Mouse (Mus musculus): ENCODE measurements around the gene Dnal1. TPM values are rescaled to one million over a fixed set of nuclear protein-coding genes. Genes with fewer than 3 reads are reported as not detected.

Dnal1 gene
- total and polyA plus RNA-seq, 3 experiments = 1.3 to 1.7 TPM; not detected in 1

- Histone ChIP-seq H3K79me2 (ENCODE audit: control insufficient read depth, insufficient read depth, low read length, poor library complexity) (no peaks in the 10 kb centered on the region), H3K4me1 (ENCODE audit: control insufficient read depth in 1 of 2, insufficient read depth in 2 of 2, low read length in 2 of 2) (no peaks in the 10 kb centered on the region), H3K27me3 (ENCODE audit: control insufficient read depth in 1 of 2, insufficient read depth in 2 of 2, low read length in 2 of 2) (no peaks in the 10 kb centered on the region), H3K9ac (ENCODE audit: control insufficient read depth, low read depth, low read length, poor library complexity, severe bottlenecking) (no peak overlapping the region), H3K27ac (ENCODE audit: control insufficient read depth, low read depth, low read length) (no peak overlapping the region), H3K4me3 (ENCODE audit: control insufficient read depth in 1 of 2, insufficient read depth in 1 of 2, low read depth in 2 of 2, low read length in 2 of 2) (no peak overlapping the region), H3K36me3 (ENCODE audit: control insufficient read depth in 1 of 2, insufficient read depth in 2 of 2, low read length in 2 of 2) (no peaks in the 10 kb centered on the region), H3K9me3 (replicated peaks; ENCODE audit: insufficient read depth, low read length) (no peaks in the 10 kb centered on the region)
- no peak for DNase-seq (ENCODE audit: low read depth, low spot score)
- TF ChIP-seq SIN3A (IDR thresholded peaks at IDR 0.05; ENCODE audit: low read length) (no peak), ZKSCAN1 (IDR thresholded peaks at IDR 0.05; ENCODE audit: low read depth, low read length) (no peak), JUND (IDR thresholded peaks at IDR 0.05; ENCODE audit: low read depth, low read length) (no peak), NRF1 (IDR thresholded peaks at IDR 0.05; ENCODE audit: insufficient read depth, low read depth, low read length, poor library complexity, severe bottlenecking) (no peak), USF2 (IDR thresholded peaks at IDR 0.05; ENCODE audit: borderline replicate concordance in 1 of 2, insufficient read depth in 1 of 2, low read depth in 1 of 2, low read length in 2 of 2) (no peak), MXI1 (IDR thresholded peaks at IDR 0.05; ENCODE audit: low read depth, low read length) (no peak), ZMIZ1 (IDR thresholded peaks at IDR 0.05; ENCODE audit: low read depth, low read length) (no peak), CHD2 (IDR thresholded peaks at IDR 0.05; ENCODE audit: low read length) (no peak), TCF12 (IDR thresholded peaks at IDR 0.05; ENCODE audit: low read depth, low read length) (no peak), SMC3 (IDR thresholded peaks at IDR 0.05; ENCODE audit: low read depth, low read length) (no peak), MYC (IDR thresholded peaks at IDR 0.05; ENCODE audit: low read depth, low read length) (no peak), KAT2A (conservative IDR thresholded peaks at IDR 0.05; ENCODE audit: low read depth, low read length) (no peak), MAZ (IDR thresholded peaks at IDR 0.05; ENCODE audit: low read depth, low read length) (no peak), HCFC1 (IDR thresholded peaks at IDR 0.05; ENCODE audit: low read depth, low read length) (no peak), POLR2AphosphoS5 (IDR thresholded peaks at IDR 0.05; ENCODE audit: borderline replicate concordance, low read depth, low read length) (no peak), MEF2A (IDR thresholded peaks at IDR 0.05; ENCODE audit: extremely low read depth, insufficient replicate concordance, low read depth, low read length, poor library complexity, severe bottlenecking) (no peak), E2F4 (IDR thresholded peaks at IDR 0.05; ENCODE audit: borderline replicate concordance, low read depth, low read length) (no peak)
These were observed 27.1 kb downstream of the Dnal1 start for GRCm38 (mm10) chr12:84141271-84141670.

- no peak for DNase-seq (ENCODE audit: low read depth, low spot score)
- no peak overlapping the region for H3K27ac ChIP-seq (ENCODE audit: control insufficient read depth, low read depth, low read length)
- no peak for TF ChIP-seq USF2 (IDR thresholded peaks at IDR 0.05; ENCODE audit: borderline replicate concordance in 1 of 2, insufficient read depth in 1 of 2, low read depth in 1 of 2, low read length in 2 of 2)
- no peak for TF ChIP-seq RCOR1 (IDR thresholded peaks at IDR 0.05; ENCODE audit: low read depth, low read length)
- TF ChIP-seq RAD21 (IDR thresholded peaks at IDR 0.05; ENCODE audit: low read depth, low read length) = no peak
- no peak for TF ChIP-seq ETS1 (IDR thresholded peaks at IDR 0.05; ENCODE audit: low read depth, low read length)
- TF ChIP-seq MYC (IDR thresholded peaks at IDR 0.05; ENCODE audit: low read depth, low read length) = no peak
- no peak for TF ChIP-seq MAX (IDR thresholded peaks at IDR 0.05; ENCODE audit: low read length)
- no peak for TF ChIP-seq E2F4 (IDR thresholded peaks at IDR 0.05; ENCODE audit: borderline replicate concordance, low read depth, low read length)
- TF ChIP-seq EP300 (IDR thresholded peaks at IDR 0.05; ENCODE audit: low read depth in 1 of 2, low read length in 2 of 2) = no peak
- TF ChIP-seq ZC3H11A (IDR thresholded peaks at IDR 0.05; ENCODE audit: low read depth, low read length) = no peak
- TF ChIP-seq MYB (IDR thresholded peaks at IDR 0.05; ENCODE audit: low read depth, low read length) = no peak
- TF ChIP-seq HCFC1 (IDR thresholded peaks at IDR 0.05; ENCODE audit: low read depth, low read length) = no peak
- no peak for TF ChIP-seq TAL1 (IDR thresholded peaks at IDR 0.05; ENCODE audit: low read length)
- TF ChIP-seq JUND (IDR thresholded peaks at IDR 0.05; ENCODE audit: low read depth, low read length) = no peak
- no peak for TF ChIP-seq CHD1 (IDR thresholded peaks at IDR 0.05; ENCODE audit: low read depth, low read length)
- no peak for TF ChIP-seq POLR2A (IDR thresholded peaks at IDR 0.05; ENCODE audit: control insufficient read depth in 1 of 2, insufficient read depth in 1 of 2, low read depth in 1 of 2, low read length in 2 of 2, poor library complexity in 1 of 2)
- TF ChIP-seq ZNF384 (IDR thresholded peaks at IDR 0.05; ENCODE audit: low read depth, low read length) = no peak
- no peak for TF ChIP-seq BHLHE40 (IDR thresholded peaks at IDR 0.05; ENCODE audit: borderline replicate concordance, low read depth, low read length)
- no peaks in the 10 kb centered on the region for H3K9me3 ChIP-seq (replicated peaks; ENCODE audit: insufficient read depth, low read length)
- H3K4me1 ChIP-seq (ENCODE audit: control insufficient read depth in 1 of 2, insufficient read depth in 2 of 2, low read length in 2 of 2) = no peaks in the 10 kb centered on the region
- no peaks in the 10 kb centered on the region for H3K36me3 ChIP-seq (ENCODE audit: control insufficient read depth in 1 of 2, insufficient read depth in 2 of 2, low read length in 2 of 2)
- no peaks in the 10 kb centered on the region for H3K79me2 ChIP-seq (ENCODE audit: control insufficient read depth, insufficient read depth, low read length, poor library complexity)
- H3K9ac ChIP-seq (ENCODE audit: control insufficient read depth, low read depth, low read length, poor library complexity, severe bottlenecking) = no peak overlapping the region
- no peak overlapping the region for H3K4me3 ChIP-seq (ENCODE audit: control insufficient read depth in 1 of 2, insufficient read depth in 1 of 2, low read depth in 2 of 2, low read length in 2 of 2)
- no peaks in the 10 kb centered on the region for H3K27me3 ChIP-seq (ENCODE audit: control insufficient read depth in 1 of 2, insufficient read depth in 2 of 2, low read length in 2 of 2)
These were observed 28.3 kb downstream of the Dnal1 start for GRCm38 (mm10) chr12:84142281-84143050.
